Comparison of ENCODE assay signal across 28 mouse cellular contexts in the genomic region with DNA sequence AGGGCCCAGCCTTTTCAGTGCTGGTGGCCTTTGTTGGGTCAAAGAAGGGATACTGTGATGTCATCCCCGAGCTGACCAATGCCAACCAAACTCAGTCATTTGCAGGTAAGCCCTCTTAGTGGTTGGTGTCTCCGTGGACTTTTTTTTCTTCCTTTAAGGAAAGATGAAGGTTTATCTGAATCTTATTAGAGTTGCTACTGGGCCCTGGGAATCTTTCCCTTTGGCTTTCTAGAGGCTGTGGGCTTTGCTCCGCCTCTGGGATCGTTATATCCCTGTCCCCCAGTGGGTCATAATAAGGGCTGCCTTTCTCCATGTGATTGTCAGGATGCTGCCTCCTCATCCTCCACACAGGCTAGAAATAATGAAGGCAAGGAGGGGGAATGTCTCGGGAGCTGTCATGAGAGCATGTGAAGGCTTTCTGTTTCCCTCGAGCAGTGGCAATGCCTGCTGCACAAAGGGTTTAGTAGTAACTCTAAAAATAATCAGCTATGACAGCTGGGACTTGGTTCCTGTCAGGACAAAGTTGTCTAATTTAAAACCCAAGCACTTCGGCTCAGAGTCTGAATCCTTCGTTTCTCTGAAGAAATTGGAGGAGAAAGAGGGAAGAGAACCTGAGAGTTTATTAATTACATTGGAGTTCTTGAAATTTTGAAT. TPM values are rescaled to one million over a fixed set of nuclear protein-coding genes. Genes with fewer than 3 reads are reported as not detected.
DNase-seq lines count a peak whose midpoint lies in the region; ATAC-seq and TF ChIP-seq lines count a peak whose summit lies in the region.
"Had no signal": no experiment of that assay in that cellular context is flagged by ENCODE, and none has a peak within 500 bp of the region (broad histone marks: within the 10 kb centered on the region; RNA-seq: fewer than 3 reads in every experiment).

Gene Hmgb4 (minus strand): TSS at position 51 of the 654 bp plus-strand sequence.

- TF ChIP-seq CTCF in forebrain, postnatal 0 days (IDR thresholded peaks at IDR 0.05; ENCODE audit: low read depth): no peak
- no peak for TF ChIP-seq CTCF in left cerebral cortex, adult 2 months (IDR thresholded peaks at IDR 0.05)

- 40% methylated on average over 8 of the region's 8 CpGs for WGBS in forebrain, postnatal 0 days
- 52% methylated on average over 8 of the region's 8 CpGs for WGBS in forebrain, embryonic 16.5 days

- no peak within 1 kb of the TSS for H3K4me3 ChIP-seq in forebrain, postnatal 0 days (ENCODE audit: low read depth, low read length)
- no peak within 1 kb of the TSS for H3K4me3 ChIP-seq in forebrain, embryonic 16.5 days (replicated peaks; ENCODE audit: low read length)
- H3K4me3 ChIP-seq in left cerebral cortex, adult 2 months: no peak within 1 kb of the TSS
- H3K4me3 ChIP-seq: forebrain, embryonic 15.5 days; limb, embryonic 13.5 days; liver, embryonic 13.5 days had no signal

- H3K9me3 ChIP-seq in forebrain, postnatal 0 days (ENCODE audit: low read length): no peaks in the 10 kb centered on the region
- no peaks in the 10 kb centered on the region for H3K9me3 ChIP-seq in forebrain, embryonic 16.5 days (ENCODE audit: control insufficient read depth, low read length)
- H3K9me3 ChIP-seq: forebrain, embryonic 15.5 days; limb, embryonic 13.5 days had no signal

- DNase-seq in forebrain, postnatal 0 days: peak; percentile 56
- no peak for DNase-seq in left cerebral cortex, adult 2 months (ENCODE audit: extremely low spot score in 1 of 2, low spot score in 2 of 2)
- no peak for DNase-seq in left cerebral cortex, adult 8-10 months (ENCODE audit: low spot score in 2 of 2)
- DNase-seq in right cerebral cortex, postnatal 10 days (ENCODE audit: low spot score in 2 of 2): peak; percentile 57 to 68
- DNase-seq in right cerebral cortex, postnatal 25 days: no peak
- peak; percentile 70 for DNase-seq in telencephalon, adult 2 months (ENCODE audit: low read depth, low spot score)
- DNase-seq: adrenal gland, postnatal 14 days; cerebellum, adult 11-12 months; cerebellum, postnatal 14 days; gastrocnemius, postnatal 10 days; heart, adult 18-20 months; heart, postnatal 36 days; kidney, adult 11 months; liver, embryonic 13.5 days; thymus, adult 18-20 months had no signal

- H3K4me2 ChIP-seq in forebrain, postnatal 0 days (ENCODE audit: low read depth): no peak within 1 kb of the TSS
- H3K4me2 ChIP-seq in forebrain, embryonic 16.5 days (ENCODE audit: low read length): no peak within 1 kb of the TSS
- H3K4me2 ChIP-seq: forebrain, embryonic 15.5 days; limb, embryonic 13.5 days; liver, embryonic 13.5 days had no signal

- no peak within 1 kb of the TSS for H3K9ac ChIP-seq in forebrain, postnatal 0 days
- H3K9ac ChIP-seq in forebrain, embryonic 16.5 days (replicated peaks; ENCODE audit: low read depth, low read length): no peak within 1 kb of the TSS
- H3K9ac ChIP-seq: forebrain, embryonic 15.5 days; limb, embryonic 13.5 days; liver, embryonic 13.5 days had no signal

- H3K36me3 ChIP-seq in forebrain, postnatal 0 days (ENCODE audit: insufficient read depth): no peaks in the 10 kb centered on the region
- no peaks in the 10 kb centered on the region for H3K36me3 ChIP-seq in forebrain, embryonic 16.5 days (ENCODE audit: control insufficient read depth, insufficient read depth)
- H3K36me3 ChIP-seq: forebrain, embryonic 15.5 days; limb, embryonic 13.5 days; liver, embryonic 13.5 days had no signal

- intact Hi-C loops in left cerebral cortex, adult 2 months (cut with DNase I): no loop called here

- peak; percentile 68 for ATAC-seq in forebrain, postnatal 0 days
- no peak for ATAC-seq in forebrain, embryonic 16.5 days
- no peak for ATAC-seq in inflammation-experienced regulatory T-cells, adult 6 months
- ATAC-seq: activated CD4-positive, CD25-positive, alpha-beta regulatory T cell, adult 4 months; forebrain, embryonic 15.5 days; hindbrain, postnatal 0 days had no signal

- no peaks in the 10 kb centered on the region for H3K27me3 ChIP-seq in forebrain, postnatal 0 days (ENCODE audit: insufficient read depth, low read length)
- no peaks in the 10 kb centered on the region for H3K27me3 ChIP-seq in forebrain, embryonic 16.5 days (replicated peaks; ENCODE audit: control insufficient read depth, insufficient read depth, low read length)
- H3K27me3 ChIP-seq: forebrain, embryonic 15.5 days; limb, embryonic 13.5 days; liver, embryonic 13.5 days had no signal

- peak within 1 kb of the TSS; percentile 71; the same call in 1 of the 2 replicates for H3K27ac ChIP-seq in forebrain, postnatal 0 days (ENCODE audit: low read depth, low read length)
- H3K27ac ChIP-seq in forebrain, embryonic 16.5 days (ENCODE audit: low read length): no peak within 1 kb of the TSS
- peak within 1 kb of the TSS; percentile 9; the same call in 1 of the 2 replicates for H3K27ac ChIP-seq in left cerebral cortex, adult 2 months
- H3K27ac ChIP-seq: forebrain, embryonic 15.5 days; hindbrain, postnatal 0 days; limb, embryonic 13.5 days; liver, embryonic 13.5 days had no signal

- H3K4me1 ChIP-seq in forebrain, postnatal 0 days (ENCODE audit: insufficient read depth): no peaks in the 10 kb centered on the region
- no peaks in the 10 kb centered on the region for H3K4me1 ChIP-seq in forebrain, embryonic 16.5 days (replicated peaks; ENCODE audit: control insufficient read depth, insufficient read depth, low read length)
- H3K4me1 ChIP-seq: forebrain, embryonic 15.5 days; limb, embryonic 13.5 days; liver, embryonic 13.5 days had no signal

RNA-seq across cellular contexts. Expression of gene Hmgb4, which starts in this region (rescaled TPM):
- total RNA-seq in forebrain, postnatal 0 days (2014; rRNA removed): not detected in 2 replicates
- polyA plus RNA-seq in forebrain, postnatal 0 days (2015; fragmentation: Nextera tagmentation; extraction: Ambion mirVana): not detected in 2 replicates
- not detected in 2 replicates for polyA plus RNA-seq in forebrain, embryonic 16.5 days (2015; fragmentation: Nextera tagmentation; extraction: Ambion mirVana)
- under 1 TPM in 1 of 2 experiments, not detected in 1; 0.50 TPM for total RNA-seq in left cerebral cortex, adult 2 months (2021)
- not detected for total RNA-seq in left cerebral cortex, adult 8-10 months (2022)
- not detected for polyA plus RNA-seq in inflammation-experienced regulatory T-cells, adult 6 months (2017; shearing (Covaris generic))
- total RNA-seq: adrenal gland, postnatal 14 days; gastrocnemius, postnatal 10 days; heart, adult 18-20 months; heart, postnatal 36 days; hindbrain, postnatal 0 days; megakaryocyte, adult 5-6 weeks; neutrophil, adult 5-6 weeks had no signal
- polyA plus RNA-seq: activated CD4-positive, CD25-positive, alpha-beta regulatory T cell, adult 4 months; embryonic facial prominence, embryonic 14.5 days; forebrain, embryonic 15.5 days; heart, embryonic 14.5 days; hindbrain, postnatal 0 days; kidney, embryonic 16.5 days; large intestine, adult 2 months; limb, embryonic 13.5 days; liver, embryonic 13.5 days; lung, embryonic 16.5 days had no signal

Comparison
In these comparisons a context has a peak if more than half of its experiments do, and no peak if none do; other contexts are left out.
1. DNase-seq: peak in right cerebral cortex, postnatal 10 days (2 of 2) and telencephalon, adult 2 months (single experiment); none in left cerebral cortex, adult 2 months (0 of 2), left cerebral cortex, adult 8-10 months (0 of 2) and right cerebral cortex, postnatal 25 days (single experiment).
2. Peak in DNase-seq, ATAC-seq and H3K27ac ChIP-seq in forebrain, postnatal 0 days; RNA of the gene not detected or under 1 TPM.